ENCODE assay signal across 23 mouse cellular contexts in genomic region chr7:19430402-19430801, GRCm38 (mm10). TPM values are rescaled to one million over a fixed set of nuclear protein-coding genes. Genes with fewer than 3 reads are reported as not detected.
"Had no signal": no experiment of that assay in that cellular context is flagged by ENCODE, and none has a peak within 500 bp of the region (broad histone marks: within the 10 kb centered on the region; RNA-seq: fewer than 3 reads in every experiment).

No protein-coding gene starts in this region.

- H3K9me3 ChIP-seq: heart, embryonic 15.5 days; hindbrain, embryonic 13.5 days; hindbrain, embryonic 15.5 days; limb, embryonic 15.5 days had no signal

- H3K9ac ChIP-seq: heart, embryonic 13.5 days; heart, embryonic 15.5 days; hindbrain, embryonic 13.5 days; hindbrain, embryonic 15.5 days; kidney, embryonic 15.5 days; limb, embryonic 13.5 days; limb, embryonic 15.5 days had no signal

- H3K27me3 ChIP-seq: heart, embryonic 13.5 days; heart, embryonic 15.5 days; hindbrain, embryonic 13.5 days; hindbrain, embryonic 15.5 days; kidney, embryonic 15.5 days; limb, embryonic 13.5 days; limb, embryonic 15.5 days had no signal

- H3K4me2 ChIP-seq: heart, embryonic 11.5 days; heart, embryonic 13.5 days; heart, embryonic 15.5 days; hindbrain, embryonic 13.5 days; hindbrain, embryonic 15.5 days; kidney, embryonic 15.5 days; limb, embryonic 13.5 days; limb, embryonic 15.5 days had no signal

- DNase-seq: gastrocnemius, postnatal 14 days; gastrocnemius, postnatal 36 days; heart, adult 2 months; heart, postnatal 14 days; heart, postnatal 36 days; kidney, adult 11 months; kidney, adult 2 months; kidney, adult 9 months; kidney, postnatal 14 days; kidney, postnatal 36 days; layer of hippocampus, adult 9-11 months had no signal

- ATAC-seq: hindbrain, postnatal 0 days; intestine, embryonic 16.5 days had no signal

- H3K27ac ChIP-seq: heart, adult 2 months; heart, embryonic 13.5 days; heart, embryonic 15.5 days; hindbrain, embryonic 13.5 days; hindbrain, embryonic 15.5 days; hindbrain, postnatal 0 days; kidney, embryonic 15.5 days; kidney, postnatal 0 days; limb, embryonic 13.5 days; limb, embryonic 15.5 days had no signal

- H3K4me3 ChIP-seq: heart, adult 2 months; heart, embryonic 13.5 days; heart, embryonic 15.5 days; hindbrain, embryonic 13.5 days; hindbrain, embryonic 15.5 days; kidney, embryonic 15.5 days; limb, embryonic 13.5 days; limb, embryonic 15.5 days had no signal

- H3K4me1 ChIP-seq: heart, embryonic 13.5 days; heart, embryonic 15.5 days; hindbrain, embryonic 15.5 days; kidney, embryonic 15.5 days; limb, embryonic 13.5 days; limb, embryonic 15.5 days had no signal

RNA-seq across cellular contexts. Expression of gene Ckm, which starts 25.8 kb away (rescaled TPM):
- polyA plus RNA-seq: hindbrain, embryonic 11.5 days had no signal
